Mouse (Mus musculus) layer of hippocampus, adult 9-10 months (tissue): ENCODE measurements around the gene Avil.

ENCODE experiments used
- DNase-seq: peaks from one replicate; pipeline ENCODE4 v3.0.0; 2022; ENCODE audit warnings: low spot score

The Avil gene

DNA sequence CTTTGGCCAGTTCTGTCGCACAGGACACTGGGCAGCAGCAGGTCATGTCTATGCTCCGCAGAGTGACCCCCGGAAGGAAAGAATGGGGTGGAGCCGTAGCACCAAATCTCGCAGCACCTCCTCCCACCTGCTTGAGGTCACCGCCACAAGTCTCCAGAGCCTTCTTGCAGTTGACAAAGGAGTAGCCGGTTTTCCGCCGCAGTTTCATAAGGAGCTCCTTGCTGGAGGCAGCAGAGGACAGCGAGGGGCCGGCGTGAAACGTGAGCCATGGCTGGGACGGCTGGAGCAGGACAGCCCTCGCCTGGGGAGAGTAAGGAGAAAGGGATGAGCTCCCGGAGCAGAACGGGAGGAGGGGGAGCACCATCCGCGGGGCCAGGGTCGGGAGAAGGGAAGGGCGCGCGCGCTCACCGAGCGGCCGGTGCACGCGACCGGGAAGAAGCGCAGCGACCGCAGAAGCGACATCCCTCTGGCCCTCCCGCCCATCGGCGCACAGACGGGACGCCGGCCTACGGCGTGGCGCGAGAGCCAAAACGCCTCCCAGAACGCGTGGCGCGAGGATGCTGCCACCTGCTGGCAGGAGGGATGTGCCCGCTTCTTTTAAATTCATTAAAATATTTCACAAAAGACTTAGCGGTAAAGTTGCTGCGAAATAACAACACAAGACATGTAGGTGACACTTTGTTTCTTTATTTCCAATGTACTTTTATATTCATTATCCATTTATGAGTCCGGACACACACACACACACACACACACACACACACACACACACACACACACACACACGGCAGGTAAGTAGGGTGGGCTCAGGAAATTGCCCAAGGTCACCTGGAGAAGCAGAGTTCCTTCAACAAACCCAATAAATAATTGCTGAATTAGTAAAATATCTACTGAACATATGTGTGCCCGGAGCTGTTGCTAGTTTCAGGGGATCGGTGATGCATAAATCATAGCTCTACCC, 30.1 kb downstream of the Avil start, which contains the start of gene Tsfm:
TSS of gene Tsfm (minus strand) at position 505 of the 961 bp plus-strand sequence.
- DNase-seq, result peak; percentile 55

DNA sequence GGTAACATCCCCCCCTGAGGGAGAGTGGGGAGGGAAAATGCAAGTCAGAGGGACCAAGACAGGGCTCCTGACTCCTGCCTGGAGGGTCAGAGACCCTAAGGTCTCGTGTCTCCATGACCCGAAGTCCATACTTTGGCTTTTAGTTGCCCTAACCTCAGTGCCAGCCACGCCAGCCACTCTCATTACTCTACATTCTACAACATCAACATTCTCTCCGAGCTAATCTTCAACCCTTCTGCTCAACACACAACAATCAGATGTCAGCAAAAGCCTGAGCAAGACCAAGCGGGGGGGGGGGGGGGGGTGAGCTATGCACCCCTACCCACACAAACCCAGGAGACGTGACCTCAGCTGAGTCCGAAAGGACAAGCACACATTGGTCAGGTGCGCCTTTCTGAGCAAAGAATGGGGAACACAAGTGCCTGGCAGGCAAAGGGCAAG, 32.8 kb downstream of the Avil start:
- DNase-seq, result no peak

DNA sequence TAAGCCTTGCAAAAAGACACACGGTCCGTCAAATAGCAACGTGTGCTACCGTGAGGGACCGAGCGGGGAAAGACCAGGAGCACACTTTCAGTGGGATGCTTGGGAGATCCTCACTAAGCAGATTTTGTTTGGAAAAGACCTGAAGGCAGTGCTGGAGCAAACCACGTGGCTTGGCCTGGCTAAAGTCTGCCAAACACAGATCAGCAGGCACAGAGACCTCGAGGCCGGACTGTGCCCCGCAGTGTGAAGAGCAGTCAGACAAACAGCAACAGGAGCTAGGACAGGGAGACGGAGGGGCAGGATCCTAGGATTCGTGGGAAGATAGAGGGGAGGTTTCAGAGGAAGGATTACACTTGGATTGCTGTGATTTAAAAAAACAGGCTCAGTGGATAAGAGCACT, 35.8 kb downstream of the Avil start:
- no peak for DNase-seq

DNA sequence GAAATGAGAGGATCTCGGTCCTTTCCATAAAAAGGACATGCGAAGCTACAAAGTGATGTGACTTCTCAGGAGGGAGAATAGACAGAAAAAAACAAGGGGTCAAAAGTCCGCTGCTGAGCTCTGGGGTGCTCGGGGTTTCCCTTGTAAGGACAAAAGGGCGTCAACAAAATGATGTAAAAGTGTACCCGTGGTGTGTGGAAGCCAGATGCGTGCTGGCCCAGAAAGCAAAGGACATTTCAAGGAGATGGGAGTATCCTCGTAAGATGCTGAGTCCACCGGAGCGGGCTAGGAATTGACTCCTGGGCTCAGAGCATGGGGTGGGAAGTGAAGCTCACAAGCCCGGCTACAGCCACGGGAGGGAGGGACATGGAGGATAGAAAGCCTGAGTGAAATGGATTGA, 37.1 kb downstream of the Avil start:
- DNase-seq, result no peak

DNA sequence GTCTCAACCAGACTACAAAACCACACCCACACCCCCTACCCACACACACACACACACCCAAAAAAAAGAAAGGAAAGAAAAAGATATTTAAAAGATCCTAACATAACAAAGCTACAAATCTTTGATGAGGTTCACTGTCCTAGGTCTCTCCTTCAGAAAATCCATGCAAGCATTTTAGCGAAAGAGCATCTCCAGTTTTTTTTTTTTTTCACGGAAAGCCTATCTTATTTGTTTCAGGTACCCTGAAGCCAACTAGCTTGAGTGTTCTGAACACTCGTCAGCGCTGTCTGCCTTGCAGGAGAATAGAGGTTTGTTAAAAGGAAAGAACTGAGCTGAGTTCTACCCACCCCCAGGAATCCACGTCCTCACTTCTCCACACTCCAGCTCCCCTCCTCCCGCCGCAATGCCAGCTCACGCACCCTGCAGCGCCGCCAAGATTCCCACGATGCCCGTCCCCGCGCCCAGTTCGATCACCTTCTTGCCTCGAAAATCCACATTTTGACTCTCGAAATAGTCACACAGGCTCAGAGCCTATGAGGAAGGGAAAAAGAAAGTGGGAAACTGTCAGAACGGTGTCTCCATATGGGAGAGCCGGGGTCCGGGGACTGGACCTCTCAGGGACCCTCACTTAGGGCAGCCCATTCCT, 40.2 kb downstream of the Avil start:
- no peak for DNase-seq

DNA sequence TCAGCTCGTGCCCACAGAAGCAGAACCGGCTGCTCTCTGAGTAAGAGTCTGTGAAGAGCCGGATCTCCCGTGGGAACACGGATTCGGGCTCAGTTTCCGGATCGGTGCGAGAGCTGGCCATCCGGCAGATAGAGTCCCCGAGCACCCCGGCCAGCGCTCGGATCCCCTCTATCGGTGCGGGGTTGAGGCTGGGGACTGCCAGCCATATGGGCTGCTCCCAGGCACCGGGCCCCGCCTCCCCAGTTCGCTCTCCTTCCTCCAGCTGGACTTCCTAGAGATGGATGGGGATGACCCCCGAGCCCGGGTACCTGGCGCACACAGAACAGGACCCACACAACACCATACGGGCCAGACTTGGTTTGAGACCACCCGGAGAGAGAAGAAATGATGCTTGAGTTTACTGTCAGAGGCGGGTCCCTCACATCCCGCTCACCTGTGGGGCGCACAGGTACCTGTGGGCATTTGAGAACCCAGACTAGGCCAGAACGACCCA, 40.8 kb downstream of the Avil start, which contains the start of the genes Mettl1 and Eef1akmt3:
TSS of gene Mettl1 (plus strand) at position 141 of the 493 bp plus-strand sequence.
TSS of gene Eef1akmt3 (minus strand) at position 240 of the 493 bp plus-strand sequence.
- DNase-seq, result no peak

DNA sequence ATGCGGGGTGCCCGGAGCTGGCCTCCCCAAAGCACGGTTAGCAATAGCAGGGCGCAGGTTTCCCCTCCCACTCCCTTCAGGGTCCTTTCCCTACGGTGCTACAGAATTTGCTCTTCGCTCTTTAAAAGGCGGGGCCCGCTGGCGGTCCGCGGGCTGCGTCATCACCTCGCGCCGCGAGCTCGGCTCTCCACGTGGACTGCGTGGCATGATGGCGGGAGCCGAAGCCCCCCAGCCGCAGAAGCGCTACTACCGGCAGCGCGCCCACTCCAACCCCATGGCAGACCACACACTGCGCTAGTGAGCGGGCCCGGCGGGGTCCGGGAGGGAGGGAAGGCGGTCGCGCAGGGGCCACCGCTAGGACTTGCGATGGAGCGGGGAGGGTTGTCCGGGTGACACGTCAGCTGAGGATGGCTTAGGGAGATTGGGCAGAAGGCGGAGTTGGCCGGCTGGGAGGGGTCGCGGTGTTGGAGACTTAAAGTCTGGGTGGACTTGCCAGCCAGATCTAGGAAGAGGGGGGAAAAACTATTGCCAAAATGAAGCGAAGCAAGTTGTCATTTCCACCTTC, 41.3 kb downstream of the Avil start:
- peak; percentile 81 for DNase-seq

DNA sequence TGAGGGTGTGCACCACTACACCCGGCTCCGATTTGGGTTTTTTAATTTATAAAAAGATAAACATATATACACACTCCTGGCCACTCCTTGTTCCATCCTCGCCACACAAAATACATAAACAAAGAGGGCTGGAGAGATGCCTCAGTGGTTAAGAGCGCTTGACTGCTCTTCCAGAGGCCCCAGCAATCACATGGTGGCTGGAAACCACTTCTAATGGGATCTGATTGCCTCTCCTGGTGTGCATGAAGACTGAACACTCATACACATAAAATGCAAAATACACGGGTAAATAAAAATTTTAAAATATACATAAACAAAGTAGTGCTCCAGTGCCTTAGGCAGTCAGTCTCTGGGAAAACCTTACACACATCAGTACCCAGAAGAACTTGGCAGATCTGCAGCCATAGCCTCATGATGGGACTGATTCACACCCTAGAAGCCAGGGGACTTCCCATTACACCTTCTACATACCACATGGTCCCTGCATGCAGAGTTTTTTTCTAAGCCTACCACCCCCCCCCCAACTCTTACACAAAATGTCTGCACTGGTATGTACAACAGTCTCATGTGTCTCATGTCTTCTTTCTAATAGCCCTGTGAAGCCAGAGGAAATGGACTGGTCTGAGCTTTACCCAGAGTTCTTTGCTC, 42.1 kb downstream of the Avil start:
- no peak for DNase-seq

DNA sequence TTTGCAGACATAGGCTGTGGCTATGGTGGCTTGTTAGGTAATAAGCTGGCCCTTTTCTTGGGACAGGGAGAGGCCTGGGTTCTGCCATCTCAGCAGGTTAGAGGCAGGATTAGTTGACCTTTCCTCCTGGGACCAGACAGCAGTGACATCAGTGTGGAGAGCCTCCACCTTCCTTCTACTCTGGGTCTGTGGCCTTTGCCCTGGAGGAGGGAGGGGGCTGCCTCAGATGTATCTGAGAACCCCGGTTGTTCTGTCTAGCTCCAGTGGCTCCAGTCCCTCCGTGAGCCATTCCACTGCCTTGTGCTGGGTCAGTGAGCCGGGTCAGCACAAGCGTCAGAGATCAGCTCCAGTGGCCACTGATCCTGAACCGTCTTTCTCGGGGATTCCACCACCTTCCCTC, 42.7 kb downstream of the Avil start:
- DNase-seq, result no peak

DNA sequence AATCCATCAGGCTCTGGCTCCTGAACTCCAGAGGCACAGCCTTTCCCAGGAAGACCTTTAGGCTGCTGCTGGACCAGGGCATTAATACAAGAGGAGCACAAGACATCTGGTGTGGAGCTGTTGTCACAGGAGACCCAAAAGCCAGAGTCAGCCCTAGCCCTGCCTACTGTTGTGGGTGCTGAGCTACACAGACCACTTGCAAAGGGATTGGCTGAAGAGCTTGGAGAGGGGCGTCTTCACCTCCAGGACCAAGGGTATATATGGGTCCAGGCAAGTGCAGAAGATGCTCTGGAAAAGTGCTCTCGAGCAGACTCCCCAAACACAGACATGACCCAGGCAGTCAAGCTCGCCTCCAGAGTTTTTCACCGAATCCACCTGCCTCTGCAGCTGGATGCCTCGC, 47.4 kb downstream of the Avil start, which contains the start of gene Cyp27b1:
TSS of gene Cyp27b1 (plus strand) at position 297 of the 400 bp plus-strand sequence.
- DNase-seq, result no peak

DNA sequence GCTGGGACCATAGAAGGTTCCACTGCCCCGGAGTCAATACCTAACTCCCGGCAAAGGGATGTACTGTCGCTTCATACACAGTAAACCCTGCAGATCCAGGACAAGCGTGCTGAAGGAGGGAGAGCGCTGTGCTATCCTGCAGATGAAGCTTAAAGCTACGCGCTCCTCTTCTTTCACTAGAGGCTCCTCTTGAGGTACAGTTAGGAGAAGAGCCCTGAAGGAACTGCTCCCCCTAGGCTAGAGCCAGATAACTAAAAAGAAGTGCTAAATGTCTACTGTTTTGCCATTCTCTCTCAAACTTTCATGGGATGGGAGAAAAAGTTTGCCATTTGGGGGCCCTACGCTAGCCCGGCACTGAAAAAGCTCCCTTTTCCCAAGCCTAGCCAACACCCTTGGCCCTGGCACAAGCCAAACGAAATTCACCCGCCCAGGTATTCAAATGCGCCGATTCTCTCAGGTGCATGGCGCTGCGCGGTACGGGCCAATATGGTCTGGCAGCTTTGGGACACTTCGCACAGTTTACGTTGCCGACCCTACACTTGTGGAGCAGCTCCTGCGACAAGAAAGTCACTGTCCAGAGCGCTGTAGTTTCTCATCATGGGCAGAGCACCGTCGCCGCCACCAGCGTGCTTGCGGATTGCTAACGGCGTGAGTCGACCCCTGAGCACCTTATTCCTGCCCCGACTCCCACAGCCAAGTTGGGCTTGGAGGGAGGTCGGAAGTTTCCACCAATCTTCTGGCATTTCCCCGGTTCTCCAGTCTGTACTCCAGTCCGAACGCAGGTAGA, 48.3 kb downstream of the Avil start:
- no peak for DNase-seq

DNA sequence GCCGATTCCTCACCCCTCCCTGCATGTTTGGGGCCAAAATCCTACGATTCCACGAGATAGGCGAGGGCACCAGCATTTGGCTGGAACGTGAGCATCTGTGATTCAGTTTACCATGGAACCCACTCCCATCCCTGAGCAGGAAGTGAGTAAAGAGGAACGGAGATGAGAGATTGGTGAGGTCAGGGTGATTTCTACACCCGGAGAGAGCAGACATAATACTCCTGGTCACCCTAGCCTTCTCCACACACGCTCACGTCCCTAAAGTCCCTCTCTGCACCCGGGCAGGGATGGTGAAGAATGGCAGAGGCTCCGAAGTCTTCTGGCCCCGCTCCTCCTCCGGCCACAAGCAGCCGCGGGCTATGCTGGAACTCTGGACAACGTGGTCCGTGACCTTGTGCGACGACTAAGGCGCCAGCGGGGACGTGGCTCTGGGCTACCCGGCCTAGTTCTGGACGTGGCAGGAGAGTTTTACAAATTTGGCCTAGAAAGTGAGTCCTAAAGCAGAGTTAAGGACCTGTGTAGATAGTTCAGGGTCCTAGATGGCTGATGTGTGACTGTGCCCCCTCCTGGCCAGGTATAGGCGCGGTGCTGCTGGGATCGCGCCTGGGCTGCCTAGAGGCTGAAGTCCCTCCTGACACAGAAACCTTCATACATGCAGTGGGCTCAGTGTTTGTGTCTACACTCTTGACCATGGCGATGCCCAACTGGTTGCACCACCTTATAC, 49.0 kb downstream of the Avil start:
- DNase-seq, result no peak

DNA sequence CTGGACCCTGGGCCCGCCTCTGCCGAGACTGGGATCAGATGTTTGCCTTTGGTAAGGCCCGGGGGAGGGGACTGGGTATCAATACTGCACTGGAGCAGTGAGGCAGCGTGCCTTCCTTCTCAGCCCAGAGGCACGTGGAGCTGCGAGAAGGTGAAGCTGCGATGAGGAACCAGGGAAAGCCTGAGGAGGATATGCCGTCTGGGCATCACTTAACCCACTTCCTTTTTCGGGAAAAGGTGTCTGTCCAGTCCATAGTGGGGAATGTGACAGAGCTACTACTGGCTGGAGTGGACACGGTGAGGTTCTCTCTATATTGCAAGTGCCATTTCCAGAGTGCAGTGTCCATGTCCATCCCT, 49.6 kb downstream of the Avil start:
- DNase-seq, result no peak

DNA sequence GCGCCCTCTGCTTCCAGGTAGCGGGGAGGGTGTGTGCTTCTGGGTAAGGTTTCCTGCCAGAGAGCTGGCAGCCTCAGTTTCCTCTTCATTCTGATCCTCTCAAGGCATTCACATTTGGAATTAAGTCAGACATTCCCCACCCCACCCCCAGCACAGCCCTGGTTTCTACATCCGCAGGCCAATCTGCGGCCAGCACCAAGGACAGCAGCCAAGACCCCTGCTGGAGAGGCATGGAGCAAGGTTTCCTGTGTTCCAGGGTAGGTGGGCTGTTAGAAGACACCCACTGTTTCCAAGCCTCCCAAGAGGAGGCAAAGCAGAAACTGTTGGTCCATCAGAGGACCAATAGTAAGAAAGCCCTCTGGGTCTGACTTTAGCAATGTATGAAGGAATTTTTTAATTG, 54.1 kb downstream of the Avil start:
- DNase-seq, result no peak

DNA sequence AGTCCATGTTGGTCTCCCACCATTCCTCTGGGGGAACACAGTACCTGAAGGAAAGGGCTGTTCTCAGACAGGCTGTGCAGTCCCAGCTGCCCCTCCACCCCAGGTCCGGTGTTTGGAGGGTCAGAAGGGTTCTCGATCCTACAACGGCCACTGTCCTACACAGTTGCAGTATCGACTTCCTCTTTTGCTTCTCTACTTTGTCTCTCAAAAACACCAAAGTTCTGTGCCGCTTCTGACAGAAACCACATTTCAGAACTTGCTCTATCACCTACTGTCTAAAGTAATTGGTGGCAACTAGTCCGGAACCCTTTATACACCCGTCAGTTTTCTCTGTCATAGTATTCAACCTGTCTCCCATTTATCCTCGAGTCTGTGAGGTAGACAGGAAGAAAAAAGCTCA, 54.9 kb downstream of the Avil start:
- no peak for DNase-seq

DNA sequence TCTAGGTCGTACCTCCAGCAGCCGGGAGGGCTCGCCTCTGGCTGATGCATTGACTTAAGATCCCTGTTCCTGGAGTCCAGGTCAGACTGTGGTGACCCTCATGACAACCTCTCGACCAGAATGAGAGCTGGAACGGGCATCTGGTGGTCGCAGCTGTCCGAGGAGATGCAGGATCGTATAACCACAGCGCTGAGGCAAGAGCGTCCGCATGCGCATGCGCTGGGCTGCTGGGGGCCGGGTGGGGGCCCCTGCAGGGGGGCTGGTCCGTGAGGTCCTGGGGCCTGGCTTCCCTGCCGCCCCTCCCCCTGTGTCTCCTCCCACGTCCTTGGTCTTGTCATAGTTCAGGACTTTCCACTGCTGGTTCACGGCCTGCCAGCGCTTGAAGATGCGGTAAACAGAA, 56.0 kb downstream of the Avil start:
- DNase-seq, result no peak

DNA sequence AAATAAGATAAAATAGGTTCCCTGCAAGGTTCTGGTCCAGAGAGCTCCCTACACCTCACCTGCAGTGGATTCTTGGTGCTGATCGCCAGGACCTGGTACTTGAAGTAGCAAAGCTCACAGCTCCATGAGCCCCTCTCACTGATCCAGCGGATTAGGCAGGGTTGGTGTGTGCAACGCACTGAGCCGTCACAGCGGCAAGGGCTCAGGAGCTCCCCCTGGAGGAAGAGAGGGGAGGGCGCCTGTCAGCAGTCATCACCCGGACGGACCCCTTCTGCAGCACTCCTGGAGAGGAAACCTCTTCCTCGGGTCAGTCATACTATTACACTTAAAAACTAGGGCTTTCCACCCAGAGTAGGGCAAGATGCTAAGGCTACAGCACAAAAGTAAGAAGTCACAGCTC, 57.7 kb downstream of the Avil start:
- no peak for DNase-seq

DNA sequence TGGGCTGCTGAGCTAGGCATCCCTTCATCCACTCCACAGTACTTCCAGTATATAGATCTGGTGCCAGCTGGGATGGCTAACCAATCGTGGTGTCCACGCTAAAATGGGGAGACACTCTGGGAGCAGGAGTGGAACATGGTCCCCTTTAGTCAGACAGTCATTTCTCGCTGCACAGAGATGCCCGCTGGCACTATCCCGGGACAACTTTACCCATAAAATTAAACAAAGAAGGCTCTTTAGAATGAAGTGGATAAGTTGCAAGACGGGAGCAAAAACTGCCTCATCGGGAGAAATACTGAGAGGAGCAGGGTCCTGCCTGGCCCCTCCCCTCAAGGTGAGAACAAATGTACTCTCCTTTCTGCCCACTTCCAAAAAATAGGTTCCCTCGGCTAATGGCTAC, 58.2 kb downstream of the Avil start:
- DNase-seq, result no peak

DNA sequence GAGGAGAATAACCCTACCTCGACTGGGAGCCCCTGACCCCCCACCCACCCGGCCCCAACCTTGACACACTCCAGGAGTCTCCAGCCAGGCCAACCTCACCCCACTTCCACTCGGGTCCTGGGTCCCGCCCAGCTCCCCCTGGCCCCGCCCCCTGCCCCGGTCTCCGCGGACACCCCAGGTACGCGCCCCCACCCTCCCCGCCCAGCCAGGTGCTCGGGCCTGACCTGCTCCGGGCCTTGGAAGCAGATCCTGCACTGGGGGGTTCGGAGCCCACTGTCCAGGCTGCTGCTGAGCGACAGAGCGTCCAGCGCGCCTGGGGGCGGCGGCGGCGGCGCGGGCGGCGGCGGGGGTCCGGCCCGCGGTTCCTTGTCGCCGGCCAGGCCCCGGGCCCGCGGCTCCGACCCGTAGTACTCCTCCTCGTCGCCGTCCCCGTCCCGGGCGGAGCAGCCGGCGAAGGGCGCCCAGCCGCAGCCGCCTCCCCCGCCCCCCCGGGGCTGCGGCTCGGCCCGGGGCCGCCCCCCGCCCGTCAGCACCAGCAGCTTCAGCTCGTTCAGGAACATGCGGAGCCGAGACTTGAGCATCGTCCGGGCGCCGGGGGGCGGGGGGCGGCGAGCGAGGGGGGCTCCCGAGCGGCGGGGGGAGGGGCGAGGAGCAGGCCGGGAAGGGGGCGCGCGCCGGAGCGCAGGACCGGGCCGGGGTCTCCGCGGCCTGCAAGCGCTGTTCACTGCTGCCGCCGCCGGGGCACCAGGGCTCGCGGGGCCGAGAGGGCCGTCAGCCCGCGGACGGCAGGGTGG, 58.9 kb downstream of the Avil start:
- DNase-seq, result no peak
